Mouse (Mus musculus) kidney, postnatal 10 days (tissue): ENCODE data around the gene Rcn1.
A peak's percentile ranks its signal among the peaks of the same experiment; 100 is the strongest.

Source experiments
- DNase-seq: peaks from one replicate; pipeline ENCODE4 v3.0.0; 2021; ENCODE audit warnings: mixed read lengths

Gene Rcn1

DNA sequence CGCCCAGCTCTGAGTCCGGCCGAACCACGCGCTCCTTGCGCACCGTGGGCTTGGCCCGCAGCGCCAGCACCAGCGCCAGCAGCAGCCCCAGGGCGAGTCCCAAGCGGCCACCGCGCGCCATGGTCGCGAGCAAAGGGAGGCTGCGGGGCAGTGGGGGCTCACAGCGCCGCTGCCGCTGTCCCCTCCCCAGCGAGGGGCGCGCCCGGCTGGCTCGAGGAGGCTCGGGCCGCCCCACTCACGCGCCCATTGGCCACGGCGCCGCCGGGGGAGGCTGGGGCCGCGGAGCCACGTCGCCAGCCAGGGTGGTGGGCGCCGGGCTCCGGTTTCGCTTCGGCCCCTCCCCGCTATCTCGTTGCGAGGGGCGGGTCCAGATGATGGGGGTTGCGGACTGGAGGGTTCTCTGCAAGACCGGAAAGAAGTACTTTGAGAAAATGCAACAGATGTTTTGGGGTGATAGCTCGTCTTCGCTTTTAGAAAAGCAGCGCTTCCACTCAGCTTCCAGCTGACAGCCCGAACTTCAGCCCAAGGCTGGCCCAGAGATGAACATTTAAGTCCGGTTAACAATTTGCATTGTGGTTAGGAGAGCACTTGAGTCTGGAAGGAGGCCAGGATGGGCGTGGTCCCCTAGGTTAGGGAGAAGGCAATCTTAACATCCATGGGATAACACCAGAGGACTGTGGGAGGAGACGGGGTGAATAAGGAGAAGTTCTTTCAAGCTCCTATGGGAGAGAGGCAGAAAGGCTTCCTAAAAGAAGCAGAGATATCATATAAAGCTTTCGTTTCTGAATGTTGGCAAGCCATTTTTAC lies at the start of gene Rcn1:
TSS of gene Rcn1 (minus strand) at position 235 of the 807 bp plus-strand sequence.
- peak; percentile 93 for DNase-seq

GRCm38 (mm10) chr2:105444072-105444471 lies 45.0 kb upstream of the Rcn1 start:
- peak; percentile 23 for DNase-seq

DNA sequence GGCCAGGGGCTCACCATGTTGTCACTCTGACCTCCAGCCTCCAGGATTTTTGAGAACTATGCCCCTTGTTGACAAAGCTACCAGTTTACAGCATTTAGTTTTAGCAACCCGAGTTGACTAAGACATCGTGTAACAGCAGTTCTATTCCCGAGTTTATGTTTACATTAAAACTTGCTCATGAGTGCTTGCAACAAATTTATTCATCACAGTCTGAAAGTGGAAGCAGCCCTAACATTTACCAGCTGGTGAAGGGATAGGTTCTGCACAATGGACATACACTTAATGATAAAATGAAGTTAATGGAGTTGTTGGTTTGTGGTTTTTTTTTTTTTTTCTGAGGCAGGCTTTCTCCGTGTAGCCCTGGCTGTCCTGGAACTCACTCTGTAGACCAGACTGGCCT lies 39.9 kb upstream of the Rcn1 start:
- no peak for DNase-seq

DNA sequence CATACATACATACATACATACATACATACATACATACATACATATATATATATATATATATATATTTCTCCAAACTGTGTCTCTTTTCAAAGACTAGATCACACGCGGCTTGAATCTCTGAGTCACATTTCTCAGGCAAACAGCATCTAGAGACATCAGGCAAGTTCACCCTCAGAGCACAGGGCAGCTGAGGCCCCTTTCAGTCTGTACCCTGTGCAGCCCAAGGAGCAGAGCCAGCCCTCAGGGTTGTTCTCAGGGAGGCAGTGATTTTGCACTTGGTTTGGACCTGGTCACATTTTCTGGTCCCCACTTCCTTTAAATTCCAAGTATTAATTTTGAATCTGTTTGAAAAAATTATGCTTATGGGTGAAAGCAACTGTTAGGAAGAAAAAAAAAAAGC lies 39.4 kb upstream of the Rcn1 start:
- no peak for DNase-seq

DNA sequence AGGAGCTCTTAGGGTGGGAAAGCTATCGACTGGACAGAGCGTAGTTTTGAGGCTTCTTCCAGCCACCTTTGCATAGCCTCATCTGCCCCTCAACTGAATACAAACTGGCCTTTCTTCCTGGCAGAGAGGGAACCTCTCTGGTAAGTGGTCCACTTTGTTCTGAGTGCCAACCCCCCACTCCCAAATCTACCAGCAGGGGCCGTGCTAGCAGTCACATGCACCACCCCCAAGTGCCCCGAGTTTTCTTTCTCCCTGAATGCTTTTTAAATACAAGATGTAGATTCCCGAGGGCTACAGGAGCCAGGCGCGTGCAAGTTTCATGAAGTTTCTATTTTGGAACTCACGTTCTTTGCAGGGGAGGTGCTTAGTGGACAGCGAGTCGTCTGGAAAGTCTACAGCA lies 33.8 kb upstream of the Rcn1 start:
- no peak for DNase-seq

- no peak for DNase-seq
These were observed 31.3 kb upstream of the Rcn1 start for GRCm38 (mm10) chr2:105430373-105430772.

GRCm38 (mm10) chr2:105429899-105430298 lies 30.8 kb upstream of the Rcn1 start:
- no peak for DNase-seq

DNA sequence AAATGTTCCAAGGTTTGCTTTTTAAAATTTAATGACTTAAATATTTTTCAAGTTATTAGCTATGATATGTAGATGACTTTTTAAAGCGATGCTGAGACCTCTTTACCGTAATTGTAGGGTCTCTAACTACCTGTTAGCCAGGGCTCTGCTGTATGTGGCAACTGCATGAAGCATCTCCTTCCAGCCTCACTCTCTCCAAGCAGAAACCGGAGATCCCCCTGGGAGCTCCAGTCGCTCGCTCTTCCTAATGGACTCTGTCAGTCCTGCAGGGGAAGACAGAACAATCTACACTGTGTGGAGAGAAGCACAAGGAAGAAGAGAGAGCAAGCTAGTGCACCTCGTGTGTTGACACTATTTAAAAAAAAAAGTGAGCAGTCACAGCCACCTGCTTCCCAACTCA lies 29.3 kb upstream of the Rcn1 start:
- DNase-seq: no peak

DNA sequence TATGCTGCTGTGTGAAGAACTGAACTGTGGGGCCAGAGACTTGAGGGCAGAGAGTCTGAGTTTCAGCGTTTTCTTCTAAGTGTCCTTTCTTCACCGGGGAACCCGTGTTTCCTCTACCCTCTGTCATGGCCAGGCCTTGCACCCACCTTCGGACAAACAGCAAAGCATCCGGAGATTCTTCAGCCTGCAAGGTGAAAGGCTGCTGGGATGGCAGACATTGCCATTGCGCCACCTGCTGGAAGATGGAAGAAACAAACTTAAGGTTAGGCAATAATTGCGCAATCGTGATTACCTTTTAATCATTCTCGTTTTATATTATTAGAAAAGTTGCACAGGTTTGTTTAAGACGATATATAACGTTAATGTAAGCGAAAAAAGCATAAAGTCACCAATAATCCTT lies 28.9 kb upstream of the Rcn1 start:
- peak; percentile 83 for DNase-seq

DNA sequence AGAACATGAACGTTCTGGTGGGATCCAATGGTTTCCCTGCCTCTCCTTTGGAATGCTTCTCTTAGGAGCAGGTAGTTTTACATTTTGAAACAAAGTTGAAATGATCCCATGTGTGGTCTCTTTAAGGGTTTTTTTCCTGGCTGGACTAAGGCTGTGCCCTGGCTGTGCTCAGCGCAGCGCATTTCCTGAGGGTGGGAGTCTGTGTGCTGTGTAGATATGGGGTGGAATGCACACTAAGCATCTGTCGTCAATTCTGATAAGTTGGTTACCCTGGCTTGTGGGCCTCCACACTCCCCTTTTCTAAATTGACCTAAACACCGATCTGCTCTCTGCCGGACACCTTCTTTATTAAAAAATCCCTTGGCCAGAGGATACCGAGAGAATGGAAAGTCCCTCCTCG lies 28.3 kb upstream of the Rcn1 start:
- no peak for DNase-seq

- DNase-seq: no peak
These were observed 19.6 kb upstream of the Rcn1 start for GRCm38 (mm10) chr2:105418629-105419227.

- no peak for DNase-seq
These were observed 18.5 kb upstream of the Rcn1 start for GRCm38 (mm10) chr2:105417663-105418062.

GRCm38 (mm10) chr2:105416660-105417348 lies 17.7 kb upstream of the Rcn1 start:
- DNase-seq: no peak

- no peak for DNase-seq
These were observed 17.0 kb upstream of the Rcn1 start for GRCm38 (mm10) chr2:105416046-105416659.

- no peak for DNase-seq
These were observed 15.2 kb upstream of the Rcn1 start for GRCm38 (mm10) chr2:105414309-105414708.

- DNase-seq: no peak
These were observed 10.1 kb upstream of the Rcn1 start for GRCm38 (mm10) chr2:105409253-105409652.

- peak; percentile 20 for DNase-seq
These were observed 9.4 kb upstream of the Rcn1 start for GRCm38 (mm10) chr2:105408511-105408910.

DNA sequence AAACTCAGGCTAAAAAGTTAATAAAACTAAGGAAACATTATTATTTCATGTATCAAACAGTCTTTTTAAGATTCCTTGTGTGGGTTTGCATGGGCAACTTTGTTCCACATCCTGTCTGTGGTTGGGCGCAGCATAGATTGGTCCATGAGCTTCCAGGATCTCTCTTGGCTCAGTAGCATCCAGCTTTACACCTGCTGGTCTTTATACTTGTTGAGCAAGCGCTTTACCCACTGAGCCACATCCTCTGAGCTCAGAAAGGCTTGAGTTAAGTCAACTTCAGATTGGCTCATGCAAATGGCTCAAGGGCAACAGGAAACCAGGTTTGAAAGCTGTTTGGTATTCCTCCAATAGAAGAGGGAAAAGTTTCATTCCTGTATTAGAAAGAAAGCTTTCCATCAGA lies 3.1 kb upstream of the Rcn1 start:
- DNase-seq: no peak

DNA sequence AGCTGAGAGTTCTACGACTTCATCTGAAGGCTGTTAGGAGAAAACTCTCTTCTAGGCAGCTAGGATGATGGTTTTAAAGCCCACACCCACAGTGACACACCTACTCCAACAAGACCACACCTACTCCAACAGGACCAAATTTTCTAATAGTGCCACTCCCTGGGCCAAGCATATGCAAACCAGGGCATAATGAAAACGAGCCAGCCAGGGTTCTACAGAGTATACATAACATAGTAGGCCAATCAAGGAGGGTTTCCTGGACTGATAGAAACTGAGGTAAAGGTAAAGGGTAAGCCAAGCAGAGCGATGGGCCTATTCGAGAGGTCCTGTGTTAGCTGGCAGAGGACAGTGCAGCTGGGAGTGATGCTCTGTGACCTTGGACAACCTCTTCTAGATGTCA lies 1.4 kb upstream of the Rcn1 start:
- no peak for DNase-seq

GRCm38 (mm10) chr2:105398636-105399084 lies 459 bp downstream of the Rcn1 start:
- peak; percentile 71 for DNase-seq

DNA sequence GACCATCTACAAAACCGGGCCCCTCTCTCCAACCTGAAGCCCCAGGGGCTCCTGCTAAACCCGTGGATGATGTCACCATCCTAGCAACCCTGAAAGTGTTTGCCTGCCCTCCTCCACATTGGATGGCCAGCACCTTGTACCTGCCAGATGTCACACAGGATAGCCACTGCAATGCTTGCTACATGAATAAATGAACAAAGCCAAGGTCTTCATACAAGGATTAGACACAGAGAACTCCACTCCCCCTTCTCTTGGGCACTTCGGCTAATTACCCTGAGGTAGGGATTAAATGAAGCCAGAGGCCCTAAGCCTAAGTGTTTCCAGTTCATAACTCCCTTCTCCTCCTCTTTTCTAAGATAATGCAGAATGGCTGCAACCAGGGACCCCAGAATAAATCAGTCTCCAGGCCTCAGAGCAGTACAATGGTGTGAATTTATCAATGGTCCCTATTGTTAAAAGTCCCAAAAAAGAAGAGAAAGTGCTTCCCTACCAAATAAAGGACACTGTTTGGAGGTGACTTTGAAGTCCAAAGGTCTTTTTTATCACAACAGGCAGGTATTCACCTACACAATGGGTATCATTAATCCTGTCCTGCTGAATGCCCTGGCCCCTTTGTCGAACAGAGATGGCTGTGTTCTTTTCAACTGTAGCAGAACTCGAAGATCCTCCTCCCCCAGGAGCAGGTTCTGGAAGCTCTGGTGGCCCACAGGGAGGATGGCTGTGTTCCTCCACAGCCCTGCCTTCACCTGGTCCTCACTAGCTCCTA lies 1.5 kb downstream of the Rcn1 start:
- DNase-seq: no peak

GRCm38 (mm10) chr2:105396066-105396465 lies 3.1 kb downstream of the Rcn1 start:
- no peak for DNase-seq

GRCm38 (mm10) chr2:105394375-105394774 lies 4.7 kb downstream of the Rcn1 start:
- no peak for DNase-seq
